Mouse (Mus musculus) adrenal gland, postnatal 25 days (tissue): ENCODE measurements at regions not wholly inside any gene's neighbourhood (a gene's known extent, or its start where the extent isn't known, plus 50 kb on each side); places are given as distances from the start of the nearest gene placed in this dataset.
A peak's percentile ranks its signal among the peaks of the same experiment; 100 is the strongest.

Source experiments
- DNase-seq: peaks from one replicate; pipeline ENCODE4 v3.0.0; 2021; ENCODE audit warnings: mixed read lengths

DNA sequence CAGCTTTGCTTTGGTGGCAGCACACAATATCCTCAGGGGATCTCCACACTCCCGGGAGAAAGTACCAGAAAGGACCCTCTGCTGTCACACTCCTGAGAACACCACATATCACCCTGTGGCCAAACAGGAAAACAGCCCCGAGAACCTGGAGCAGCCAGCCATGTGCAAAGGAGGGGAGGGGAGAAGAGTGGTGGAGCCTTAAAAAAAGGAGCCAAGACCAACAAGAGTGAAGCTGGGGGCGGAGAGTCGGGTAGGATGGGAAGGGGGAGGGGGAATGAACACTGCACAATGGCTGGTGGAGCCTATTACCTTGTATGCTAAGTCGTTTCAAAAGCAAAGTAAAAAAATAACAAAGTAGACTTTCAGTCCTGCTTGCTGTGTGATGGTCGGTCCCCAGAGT is 408.2 kb downstream of the Cdh26 start:
- DNase-seq: no peak

DNA sequence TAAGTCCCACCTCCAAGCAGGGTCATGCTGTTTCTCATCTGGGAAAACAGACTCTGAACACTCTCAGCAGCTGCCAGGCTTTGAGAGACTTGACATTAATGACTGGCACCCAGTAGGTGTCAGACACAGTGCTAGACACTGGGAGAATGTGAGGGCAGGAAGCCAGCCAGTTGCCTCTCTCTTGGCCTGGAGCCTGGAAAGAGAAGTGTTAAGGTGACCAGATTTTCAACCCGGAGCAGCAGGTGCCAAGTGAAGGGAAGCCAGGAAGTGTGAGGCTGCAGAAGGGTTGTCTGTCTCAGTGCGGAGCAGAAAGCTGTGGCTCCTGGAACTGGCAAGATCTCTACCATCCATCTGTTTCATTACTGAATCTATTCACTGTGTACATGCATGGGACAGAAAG is 410.6 kb downstream of the Cdh26 start:
- no peak for DNase-seq

DNA sequence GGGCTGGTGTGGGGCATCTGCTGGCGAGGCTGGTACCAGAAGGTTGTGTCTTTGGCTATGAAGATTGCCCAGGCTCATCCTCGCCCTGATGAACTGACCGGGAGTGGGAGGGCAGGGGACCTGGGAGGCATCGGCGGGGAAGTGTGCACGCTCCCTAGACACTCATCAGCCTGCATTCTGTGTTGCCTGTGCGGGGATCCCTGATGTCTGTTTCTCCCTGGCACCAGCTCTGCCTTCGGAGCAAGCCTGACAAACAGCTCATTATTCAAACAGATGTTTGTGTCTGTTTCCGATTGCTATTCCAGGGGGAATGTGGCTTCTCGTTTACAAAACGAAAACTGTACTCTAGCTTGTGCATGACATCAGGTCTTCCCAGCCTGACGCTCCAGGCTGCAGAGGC is 412.3 kb downstream of the Cdh26 start:
- DNase-seq: no peak

DNA sequence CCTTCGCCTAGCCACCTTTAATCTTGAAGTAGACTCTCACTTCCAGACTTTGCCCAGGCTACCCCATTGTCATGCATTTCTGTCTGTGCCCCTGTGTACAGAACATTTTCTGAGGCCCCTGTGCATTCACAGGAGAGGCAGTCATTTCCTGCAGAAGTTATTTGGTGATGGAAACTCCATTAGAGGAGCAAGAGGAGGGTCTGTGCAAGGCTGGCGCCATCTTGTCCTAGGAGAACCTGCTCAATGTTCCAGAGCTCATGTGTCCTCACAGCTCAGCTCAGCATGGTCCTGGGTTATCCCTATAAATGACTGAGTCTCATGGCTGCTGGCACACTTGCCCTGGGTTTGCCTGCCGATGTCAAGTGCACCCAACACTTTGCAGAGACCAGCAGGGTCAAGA is 413.1 kb downstream of the Cdh26 start:
- no peak for DNase-seq

DNA sequence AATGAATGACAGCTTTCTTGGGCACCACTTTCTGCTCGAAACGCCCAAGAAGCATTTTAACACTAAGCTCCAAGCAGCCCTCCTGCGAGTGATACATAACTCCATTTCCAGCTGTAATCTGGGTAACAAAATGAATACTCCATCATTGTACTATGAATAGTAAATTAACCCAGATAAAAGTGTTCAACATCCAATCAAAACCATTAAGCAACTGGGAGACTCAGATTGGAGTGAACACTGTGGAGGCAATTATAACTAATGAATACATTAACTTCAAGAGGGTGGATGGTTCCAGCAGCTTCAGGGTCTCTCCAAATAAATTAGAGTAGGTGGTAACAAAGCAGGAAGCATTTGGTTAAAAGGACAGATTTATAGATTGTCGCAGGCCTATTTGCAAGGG is 414.2 kb downstream of the Cdh26 start:
- no peak for DNase-seq

DNA sequence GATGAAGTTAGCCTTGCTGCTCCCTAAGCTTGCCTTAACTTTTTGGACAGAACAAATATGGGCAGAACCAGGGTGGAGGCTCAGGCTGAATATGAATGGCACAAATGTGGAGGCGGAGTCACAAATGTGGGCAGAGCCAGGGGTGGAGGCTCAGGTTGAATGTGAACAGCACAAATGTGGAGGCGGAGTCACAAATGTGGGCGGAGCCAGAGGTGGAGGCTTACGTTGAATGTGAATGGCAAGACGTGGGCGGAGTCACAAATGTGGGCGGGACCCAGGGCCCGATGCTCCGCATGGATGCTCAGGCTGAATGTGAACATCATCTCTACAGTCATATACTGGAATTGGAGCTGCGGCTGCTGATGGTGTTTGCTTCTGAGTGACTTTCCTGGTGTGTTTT is 420.0 kb downstream of the Cdh26 start:
- DNase-seq: no peak

DNA sequence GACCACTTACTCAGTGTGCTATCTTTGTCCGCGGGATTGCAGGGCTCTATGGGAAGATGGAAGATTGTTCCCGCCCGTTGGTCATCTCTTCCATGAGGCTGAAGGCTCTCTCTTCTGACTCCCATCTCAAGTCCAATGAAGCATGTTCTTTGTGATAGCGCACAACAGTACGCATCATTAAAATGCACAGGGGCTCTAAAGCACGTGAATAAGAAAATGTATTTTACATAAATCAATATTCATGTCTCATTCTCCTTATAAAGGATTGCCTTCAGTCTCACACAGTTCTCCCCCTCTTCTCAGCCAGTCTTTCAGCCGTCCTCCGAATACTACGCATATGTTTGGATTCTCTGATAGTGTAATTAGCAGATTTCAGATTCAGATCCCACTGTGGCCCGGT is 420.4 kb downstream of the Cdh26 start:
- no peak for DNase-seq

DNA sequence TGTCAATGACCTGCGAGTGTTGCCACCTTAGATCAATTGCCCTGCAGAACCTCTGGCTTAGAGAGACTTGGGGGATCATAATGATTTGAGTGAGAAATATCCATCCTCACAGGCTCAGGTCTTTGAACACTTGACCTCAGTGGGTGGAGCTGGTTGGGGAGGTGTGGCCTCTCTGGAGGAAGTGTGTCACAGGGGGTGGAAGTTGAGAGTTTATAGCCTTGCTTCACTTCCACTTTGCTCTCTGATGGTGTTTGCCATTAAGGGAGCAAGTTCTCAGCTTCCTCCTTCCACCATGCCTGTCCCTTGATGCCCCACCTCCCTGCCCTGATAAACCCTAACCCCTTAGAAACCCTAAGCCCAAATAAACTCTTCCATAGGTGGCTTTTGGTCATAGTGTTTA is 423.7 kb downstream of the Cdh26 start:
- no peak for DNase-seq

DNA sequence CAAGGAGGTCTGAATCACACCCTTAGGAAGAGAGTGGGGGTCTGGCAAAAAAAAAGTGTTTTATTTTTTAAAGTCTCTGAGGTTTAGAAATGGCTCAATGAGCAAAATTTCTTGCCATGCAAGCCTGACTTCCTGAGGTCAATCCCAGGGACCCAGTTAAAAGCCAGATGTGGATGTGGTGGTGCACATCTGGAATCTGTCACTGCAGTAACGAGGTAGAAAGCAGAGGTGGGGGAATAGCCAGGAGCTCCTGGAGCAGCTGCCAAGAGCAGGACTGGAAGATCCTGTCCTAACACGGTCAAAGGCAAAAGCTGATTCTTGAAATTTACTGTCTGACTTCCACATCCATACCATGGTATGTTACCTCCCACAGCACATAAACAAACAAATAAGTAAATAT is 424.4 kb downstream of the Cdh26 start:
- no peak for DNase-seq

DNA sequence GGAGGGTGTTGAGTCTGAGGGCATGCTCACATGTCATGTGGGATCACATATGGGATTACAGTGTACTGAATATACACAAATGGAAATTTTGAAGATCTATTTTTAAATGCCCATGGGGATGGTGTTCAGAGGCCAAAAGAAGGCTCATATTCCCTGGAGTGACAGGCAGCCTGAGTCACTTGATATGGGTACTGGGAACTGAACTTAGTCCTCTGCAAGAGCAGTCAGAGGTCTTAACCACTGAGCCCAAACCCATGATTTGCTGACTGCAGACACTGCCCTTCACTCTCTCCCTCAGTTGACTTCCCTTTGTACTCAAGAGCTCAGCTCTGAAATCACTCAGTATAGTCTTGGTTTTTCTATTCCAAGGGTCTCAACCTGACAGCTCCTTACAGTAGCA is 432.3 kb downstream of the Cdh26 start:
- no peak for DNase-seq

DNA sequence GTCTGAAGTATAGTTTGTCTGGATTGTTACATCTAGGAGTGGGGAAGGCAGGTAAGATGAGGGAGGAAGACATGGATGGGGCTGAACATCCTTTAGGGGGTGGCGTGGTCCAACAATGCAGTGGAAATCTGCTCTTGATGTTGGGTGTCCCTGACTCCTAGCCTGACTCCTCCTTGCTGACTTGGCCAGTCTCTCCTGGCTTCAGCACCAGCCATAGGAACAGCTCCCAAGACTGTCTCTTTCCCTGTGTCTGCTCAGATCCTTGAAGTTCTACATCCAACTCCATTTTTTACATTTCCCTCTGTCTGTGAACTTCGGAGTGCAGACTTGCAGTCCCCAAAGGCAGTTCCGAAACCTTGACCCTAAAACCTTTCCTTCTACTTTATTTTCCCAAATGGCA is 436.8 kb downstream of the Cdh26 start:
- peak; percentile 13 for DNase-seq

DNA sequence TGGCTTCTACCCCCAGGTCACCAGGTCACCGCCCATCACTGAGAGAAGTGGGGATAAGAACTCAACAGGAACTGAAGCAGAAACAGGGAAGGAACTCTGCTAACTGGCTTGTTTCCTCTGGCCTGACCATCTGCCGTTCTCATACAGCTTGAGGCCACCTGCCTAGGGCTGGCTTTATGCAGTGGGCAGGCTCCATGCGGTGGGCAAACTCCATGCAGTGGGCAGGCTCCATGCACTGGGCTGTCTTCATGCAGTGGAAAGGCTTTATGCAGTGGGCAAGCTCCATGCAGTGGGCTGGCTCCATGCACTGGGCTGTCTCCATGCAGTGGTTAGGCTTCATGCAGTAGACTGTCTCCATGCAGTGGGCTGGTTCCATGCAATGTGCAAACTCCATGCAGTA is 438.8 kb downstream of the Cdh26 start:
- DNase-seq: no peak

DNA sequence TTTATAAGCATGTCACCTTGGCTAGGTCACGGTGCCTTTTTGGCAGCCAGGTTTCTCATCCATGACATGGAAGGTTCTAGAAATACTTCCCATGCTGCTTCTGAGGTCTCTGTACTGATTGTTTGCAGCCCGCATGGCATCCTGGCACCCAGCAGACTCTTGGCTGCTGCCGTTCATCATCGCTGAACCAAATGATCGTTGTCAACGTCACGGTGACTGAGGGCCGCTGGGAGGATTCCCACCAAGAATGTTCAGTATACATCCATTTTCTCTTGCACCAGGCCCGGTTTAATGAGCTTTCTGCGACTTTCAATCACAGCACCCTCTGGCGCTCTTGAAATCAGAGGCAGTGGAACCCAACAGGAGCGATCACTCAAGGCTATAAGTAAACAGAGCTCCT is 448.1 kb downstream of the Cdh26 start:
- DNase-seq: no peak

DNA sequence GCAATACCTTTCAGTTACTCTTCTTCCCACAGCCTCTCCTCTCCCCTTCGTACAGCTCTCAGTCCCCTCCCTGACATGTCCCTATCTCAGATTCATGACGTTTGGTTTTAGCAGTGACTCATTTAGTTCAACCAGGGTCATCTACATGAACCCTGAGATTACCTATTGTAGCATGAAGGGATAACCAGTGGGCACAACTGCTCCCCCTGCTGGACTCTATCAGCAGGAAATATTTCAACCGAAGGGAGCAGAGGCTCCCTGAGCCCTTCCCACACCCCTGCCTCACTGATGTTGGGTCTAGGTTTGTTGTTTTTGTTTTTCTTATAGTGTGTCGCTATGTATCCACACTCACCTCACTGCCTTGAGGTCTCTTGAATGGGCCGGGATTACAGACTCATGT is 455.4 kb downstream of the Cdh26 start:
- peak; percentile 29 for DNase-seq

DNA sequence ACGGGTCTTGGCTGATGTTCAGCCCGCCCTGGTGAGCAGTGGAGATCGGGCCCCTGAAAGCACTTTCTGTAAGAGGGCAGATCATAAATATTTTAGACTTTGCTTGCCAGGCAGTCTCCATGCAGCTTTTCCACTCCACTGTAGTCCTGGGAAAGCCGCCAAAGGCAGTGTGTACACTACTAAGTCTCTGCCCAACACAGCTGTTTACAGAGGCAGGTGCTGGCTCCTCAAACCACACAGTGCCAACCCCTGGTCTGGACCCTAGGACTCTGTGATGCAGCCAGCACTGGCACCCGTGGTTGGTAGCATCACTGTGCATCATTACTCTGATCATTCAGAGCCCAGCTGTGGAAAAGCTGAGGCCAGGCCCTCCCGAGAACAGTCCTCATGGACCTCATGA is 458.4 kb downstream of the Cdh26 start:
- no peak for DNase-seq

DNA sequence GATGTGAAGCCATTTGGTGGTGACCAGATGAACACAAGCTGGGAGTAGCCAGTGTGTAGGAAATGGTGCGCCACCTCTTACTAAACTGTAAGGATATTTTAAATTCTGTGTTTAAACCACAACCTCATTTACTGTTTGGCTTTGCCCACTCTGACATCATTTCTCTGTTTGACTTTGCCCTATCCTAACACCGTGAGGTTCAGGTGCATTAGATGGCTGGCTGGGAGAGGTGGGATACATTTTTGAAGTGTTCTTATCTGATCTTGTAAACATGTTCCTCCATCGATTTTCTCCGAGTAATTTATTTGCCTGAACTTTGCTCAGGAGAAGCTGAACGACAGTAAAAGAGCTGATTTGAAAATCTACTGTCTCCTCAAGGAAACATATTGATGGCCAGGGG is 472.1 kb downstream of the Cdh26 start:
- DNase-seq: no peak

DNA sequence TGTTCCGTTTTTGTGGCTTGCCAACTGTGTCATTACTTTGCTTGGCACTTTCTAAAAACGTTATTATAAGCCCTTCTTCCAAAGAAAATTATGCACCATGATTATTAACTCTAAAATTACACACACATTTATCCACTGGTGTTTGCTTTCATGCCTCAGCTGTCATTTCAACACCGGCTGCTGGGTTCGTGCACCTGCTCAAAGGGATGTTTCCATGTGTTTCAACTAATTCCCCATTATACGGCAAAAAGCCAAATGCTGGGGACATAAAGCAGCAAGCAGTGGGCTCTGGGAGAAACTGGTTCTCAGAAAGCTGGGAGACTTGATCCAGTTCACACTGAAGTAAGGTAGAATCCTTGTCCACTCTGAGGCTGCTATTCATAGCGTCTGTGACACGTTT is 479.0 kb downstream of the Cdh26 start:
- DNase-seq: no peak

DNA sequence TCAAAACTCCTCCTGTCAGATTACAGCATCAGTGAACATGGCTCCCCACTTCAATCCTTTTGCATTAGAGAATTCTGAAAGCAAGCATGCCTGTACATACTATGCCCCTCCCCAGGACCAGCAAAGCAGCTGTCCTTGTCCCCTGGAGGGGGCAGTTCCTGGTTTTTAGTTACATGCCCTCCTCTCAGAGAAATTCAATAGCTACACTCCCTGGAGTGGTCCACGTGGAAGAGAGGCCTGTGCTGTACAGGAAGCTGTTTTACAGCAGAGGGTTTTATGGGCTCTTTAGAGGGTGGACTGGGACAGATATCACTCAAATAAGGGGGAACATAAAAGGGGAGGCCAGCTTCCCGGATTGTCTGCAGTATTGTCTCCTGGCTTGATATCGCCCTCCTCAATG is 481.3 kb downstream of the Cdh26 start:
- no peak for DNase-seq

DNA sequence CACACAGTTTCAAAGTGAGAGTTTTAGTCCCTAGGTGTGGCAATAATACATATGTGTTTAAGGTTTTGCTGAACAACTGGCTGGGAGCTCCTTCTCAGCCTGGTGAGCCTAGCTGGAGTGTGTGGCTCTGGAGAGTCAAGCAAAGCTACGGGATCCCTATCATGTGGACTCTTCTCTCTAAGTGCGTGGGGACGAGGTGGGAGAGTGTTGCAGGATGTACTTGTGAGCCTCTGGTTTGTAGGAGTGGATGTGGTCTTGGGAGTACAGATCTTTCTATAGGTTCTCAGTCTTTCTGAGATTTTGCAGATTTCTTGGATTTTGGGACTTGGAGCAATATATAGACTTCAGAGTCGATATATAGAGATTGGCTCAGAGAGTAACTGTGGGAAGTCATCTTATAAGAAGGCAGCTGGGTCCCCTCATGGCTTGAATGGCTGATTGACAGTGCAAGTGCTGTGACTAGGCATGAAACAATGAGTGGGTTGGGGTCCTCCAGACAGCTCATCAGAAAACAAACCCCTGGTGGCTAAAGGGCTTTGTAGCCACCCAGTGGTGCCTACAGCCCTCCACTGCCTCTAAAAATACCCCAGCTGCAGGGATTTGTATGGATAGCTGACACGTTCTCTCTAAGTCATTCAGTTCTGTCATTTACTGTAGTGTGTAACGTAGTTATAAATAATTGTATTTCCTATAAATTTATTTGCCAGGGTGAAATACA is 486.1 kb downstream of the Cdh26 start:
- DNase-seq: no peak

DNA sequence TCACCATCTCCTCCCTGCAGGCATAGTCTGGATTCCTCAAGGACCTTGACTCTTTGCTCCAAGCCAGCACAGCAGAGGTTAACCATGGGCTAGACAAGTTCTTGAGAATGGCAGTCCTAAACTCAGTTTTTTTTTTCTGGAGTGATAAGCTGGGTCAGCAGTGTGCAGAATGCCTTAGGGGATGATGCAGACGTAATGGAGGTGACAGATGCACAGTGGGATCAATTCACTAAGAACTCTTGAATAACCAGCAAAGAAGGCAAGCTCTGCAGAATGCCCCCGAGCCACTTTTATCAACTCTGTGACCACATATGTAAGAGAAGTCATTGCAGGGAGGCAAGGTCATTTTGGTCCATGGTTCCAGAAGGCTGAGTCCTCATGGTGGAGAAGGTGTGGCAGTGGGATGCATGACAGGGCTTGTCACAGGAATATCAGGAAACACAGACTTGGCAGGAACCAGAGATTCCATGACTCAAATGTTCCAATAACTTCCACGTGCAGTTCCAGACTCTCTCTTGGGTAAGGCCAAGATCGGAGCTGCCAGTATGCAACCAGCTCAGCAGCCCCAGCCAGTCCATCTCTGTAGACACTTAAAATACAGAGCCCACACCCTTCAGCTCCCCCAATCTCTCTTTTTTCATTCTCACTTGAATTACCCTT is 494.3 kb downstream of the Cdh26 start:
- no peak for DNase-seq

DNA sequence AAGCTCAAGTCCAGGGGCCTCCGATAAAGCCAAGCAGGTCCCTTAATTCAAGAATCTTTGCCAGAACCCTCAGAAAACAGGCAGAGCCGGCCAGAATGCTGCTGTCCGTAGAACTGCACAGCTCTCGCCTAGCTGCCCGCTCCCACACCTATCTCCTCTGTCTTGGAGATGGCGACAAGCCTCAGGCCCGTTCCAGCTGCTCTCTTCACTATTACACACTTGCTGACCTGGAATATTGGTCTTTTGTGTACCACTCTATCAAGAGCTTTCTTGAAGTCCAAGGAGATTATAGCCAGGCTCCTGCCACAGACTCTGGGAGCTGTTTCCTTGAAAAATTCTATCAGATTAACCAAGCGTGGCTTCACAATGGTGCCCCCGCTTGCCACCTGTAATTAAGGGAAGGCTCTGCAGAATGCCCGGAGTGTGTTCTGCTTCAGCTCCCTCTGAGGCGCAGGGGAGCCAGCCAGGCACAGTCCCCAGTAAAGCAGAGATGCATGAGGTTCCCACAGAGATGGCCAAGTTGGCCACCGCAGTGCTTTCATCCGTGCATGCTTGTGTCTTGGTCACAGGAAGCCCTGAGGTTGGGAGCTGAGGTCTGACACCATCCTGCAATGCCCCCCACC is 496.8 kb downstream of the Cdh26 start:
- no peak for DNase-seq

DNA sequence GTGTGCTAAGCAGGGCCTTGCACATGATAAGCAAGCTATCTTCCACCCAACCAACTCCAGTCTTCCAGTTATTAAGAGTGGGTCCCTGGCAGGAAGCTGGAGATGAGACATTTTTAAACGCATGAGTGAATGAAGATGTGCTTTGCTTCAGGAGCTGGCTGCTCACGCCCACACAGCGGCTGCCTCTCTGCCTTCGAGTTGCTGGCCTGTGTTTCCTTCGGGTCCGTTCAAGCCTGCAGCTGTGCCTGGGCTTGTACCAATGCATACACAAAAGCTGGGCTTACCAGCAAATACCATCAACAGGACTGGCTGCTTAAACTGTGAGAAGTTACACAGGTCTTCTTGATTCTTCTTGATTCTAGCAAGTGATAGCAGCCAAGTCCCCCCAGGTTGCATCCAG is 498.7 kb downstream of the Cdh26 start:
- DNase-seq: no peak

DNA sequence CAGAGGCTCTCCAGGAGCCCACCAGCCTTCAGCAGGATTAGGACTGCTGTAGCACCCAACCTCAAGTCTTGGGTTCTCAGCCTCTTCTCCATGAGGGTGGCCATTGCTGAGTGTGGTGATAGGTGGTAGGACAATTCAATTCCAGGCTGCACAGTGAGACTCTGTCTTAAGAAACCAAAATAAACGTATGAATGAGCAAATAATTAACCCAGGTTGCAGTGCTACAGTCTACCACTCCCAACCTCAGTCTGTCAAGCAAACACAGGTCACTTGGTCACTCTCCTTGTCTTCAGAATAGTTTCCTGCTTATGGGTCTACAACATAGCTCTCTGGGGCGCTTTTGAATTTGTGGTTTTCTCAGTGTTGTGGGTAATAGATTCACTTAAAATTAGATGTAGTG is 499.8 kb downstream of the Cdh26 start:
- no peak for DNase-seq

DNA sequence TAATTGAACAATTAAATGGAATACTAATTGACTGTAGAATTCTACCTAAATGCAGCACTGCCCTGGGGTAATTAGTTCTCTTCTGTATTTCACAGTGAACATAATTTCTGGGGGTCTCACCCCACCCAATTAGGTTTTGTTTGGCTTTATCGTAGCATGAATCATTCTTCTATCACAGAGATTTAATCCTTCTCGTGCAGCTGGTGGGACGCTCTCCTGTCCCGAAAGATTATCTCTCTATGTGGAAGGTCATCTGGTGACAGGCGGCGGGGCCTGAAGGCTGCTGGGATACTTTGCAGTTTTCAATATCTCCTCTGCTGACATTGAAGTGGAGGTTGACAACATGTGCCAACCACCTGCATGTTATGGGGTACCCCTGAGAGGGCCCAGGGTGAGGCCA is 493.8 kb upstream of the Cdh4 start:
- DNase-seq: no peak
